Mouse (Mus musculus): ENCODE data around the gene Rwdd2b.

Rwdd2b gene

GRCm38 (mm10) chr16:87440184-87440686, at the start of gene Rwdd2b:
TSS of gene Rwdd2b (minus strand) at chr16:87440573.
- DNase-seq (ENCODE audit: low read depth, low spot score), result peak; percentile 86

- no peak for DNase-seq (ENCODE audit: low read depth, low spot score)
Observed at GRCm38 (mm10) chr16:87488605-87489004, 48.2 kb upstream of the Rwdd2b start.

GRCm38 (mm10) chr16:87486739-87487138, 46.4 kb upstream of the Rwdd2b start:
- DNase-seq (ENCODE audit: low read depth, low spot score), result no peak

- no peak for DNase-seq (ENCODE audit: low read depth, low spot score)
Observed at GRCm38 (mm10) chr16:87484367-87484766, 44.0 kb upstream of the Rwdd2b start.

GRCm38 (mm10) chr16:87470579-87470978, 30.2 kb upstream of the Rwdd2b start:
- no peak for DNase-seq (ENCODE audit: low read depth, low spot score)

- DNase-seq (ENCODE audit: low read depth, low spot score), result no peak
Observed at GRCm38 (mm10) chr16:87458752-87459151, 18.4 kb upstream of the Rwdd2b start.

GRCm38 (mm10) chr16:87455180-87455611, 14.8 kb upstream of the Rwdd2b start:
- DNase-seq (ENCODE audit: low read depth, low spot score), result no peak

- DNase-seq (ENCODE audit: low read depth, low spot score), result peak; percentile 87
Observed at GRCm38 (mm10) chr16:87454419-87455179, 14.2 kb upstream of the Rwdd2b start, which contains the start of gene Usp16. TSS of gene Usp16 (plus strand) at chr16:87454703.

- no peak for DNase-seq (ENCODE audit: low read depth, low spot score)
Observed at GRCm38 (mm10) chr16:87453226-87453625, 12.9 kb upstream of the Rwdd2b start.

- no peak for DNase-seq (ENCODE audit: low read depth, low spot score)
Observed at GRCm38 (mm10) chr16:87445528-87445927, 5.2 kb upstream of the Rwdd2b start.

GRCm38 (mm10) chr16:87445110-87445509, 4.7 kb upstream of the Rwdd2b start:
- DNase-seq (ENCODE audit: low read depth, low spot score), result no peak

GRCm38 (mm10) chr16:87444071-87444470, 3.7 kb upstream of the Rwdd2b start:
- DNase-seq (ENCODE audit: low read depth, low spot score), result no peak

GRCm38 (mm10) chr16:87443245-87443644, 2.9 kb upstream of the Rwdd2b start:
- no peak for DNase-seq (ENCODE audit: low read depth, low spot score)

- no peak for DNase-seq (ENCODE audit: low read depth, low spot score)
Observed at GRCm38 (mm10) chr16:87442291-87442690, 1.9 kb upstream of the Rwdd2b start.

GRCm38 (mm10) chr16:87441089-87441488, 716 bp upstream of the Rwdd2b start:
- DNase-seq (ENCODE audit: low read depth, low spot score), result no peak

GRCm38 (mm10) chr16:87438697-87439096, 1.7 kb downstream of the Rwdd2b start:
- no peak for DNase-seq (ENCODE audit: low read depth, low spot score)

GRCm38 (mm10) chr16:87437096-87437495, 3.3 kb downstream of the Rwdd2b start:
- no peak for DNase-seq (ENCODE audit: low read depth, low spot score)

- DNase-seq (ENCODE audit: low read depth, low spot score), result no peak
Observed at GRCm38 (mm10) chr16:87435411-87436205, 4.8 kb downstream of the Rwdd2b start.

- DNase-seq (ENCODE audit: low read depth, low spot score), result no peak
Observed at GRCm38 (mm10) chr16:87434946-87435345, 5.4 kb downstream of the Rwdd2b start.

- no peak for DNase-seq (ENCODE audit: low read depth, low spot score)
Observed at GRCm38 (mm10) chr16:87434266-87434665, 6.1 kb downstream of the Rwdd2b start.

- DNase-seq (ENCODE audit: low read depth, low spot score), result peak; percentile 97
Observed at GRCm38 (mm10) chr16:87432033-87432814, 8.1 kb downstream of the Rwdd2b start, which contains the start of gene Ltn1. TSS of gene Ltn1 (minus strand) at chr16:87432612.

GRCm38 (mm10) chr16:87427516-87427915, 12.9 kb downstream of the Rwdd2b start:
- no peak for DNase-seq (ENCODE audit: low read depth, low spot score)

All from retina, postnatal 7 days (tissue).